Mouse (Mus musculus) urinary bladder, postnatal 36 days (tissue): ENCODE data around the gene Bad.

Experiments used
- DNase-seq, 2 experiments: peaks; one replicate each; pipeline ENCODE4 v3.0.0; 2022; ENCODE audit warnings: low spot score in 2 of 2, mixed read lengths in 1 of 2

Bad gene

DNA sequence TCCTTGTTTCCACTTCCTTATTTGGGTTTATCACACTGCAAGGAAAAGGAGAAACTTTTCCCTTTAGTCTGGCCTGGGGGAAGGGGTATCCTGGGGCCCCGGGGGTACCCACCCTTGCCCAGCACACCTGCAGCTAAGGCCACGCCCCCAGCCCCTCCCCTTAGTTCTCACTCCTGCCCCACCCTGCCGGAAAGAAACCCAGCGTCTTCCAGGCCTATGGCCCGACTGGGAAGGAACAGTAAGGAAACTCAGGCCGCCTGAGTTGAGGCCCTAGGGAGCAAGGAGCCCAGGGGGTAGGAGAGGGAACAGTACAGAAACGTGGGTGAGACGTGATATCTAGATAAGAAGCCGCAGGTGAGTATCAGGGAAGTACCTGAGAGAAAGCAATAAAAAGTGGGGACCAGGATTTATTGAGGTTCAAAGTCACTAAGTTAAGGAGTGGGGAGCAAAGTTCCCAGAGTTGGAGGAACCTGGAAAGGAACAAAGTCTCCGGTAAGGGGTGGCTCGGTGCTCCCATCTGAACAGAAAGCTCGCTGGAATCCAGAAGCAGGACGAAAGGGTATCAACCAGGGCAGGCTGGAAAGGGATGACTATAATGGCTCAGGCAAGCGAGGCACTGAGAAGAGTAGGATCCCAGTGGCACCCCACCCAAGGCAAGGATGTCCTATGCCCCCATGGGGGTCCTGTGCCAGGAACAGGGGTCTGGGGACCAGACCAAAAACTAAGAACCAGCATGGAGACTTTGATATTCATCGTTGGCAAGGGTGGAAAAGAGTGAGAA, 27.0 kb downstream of the Bad start:
- peak in 1 of 2 experiments; percentile 67 for DNase-seq

DNA sequence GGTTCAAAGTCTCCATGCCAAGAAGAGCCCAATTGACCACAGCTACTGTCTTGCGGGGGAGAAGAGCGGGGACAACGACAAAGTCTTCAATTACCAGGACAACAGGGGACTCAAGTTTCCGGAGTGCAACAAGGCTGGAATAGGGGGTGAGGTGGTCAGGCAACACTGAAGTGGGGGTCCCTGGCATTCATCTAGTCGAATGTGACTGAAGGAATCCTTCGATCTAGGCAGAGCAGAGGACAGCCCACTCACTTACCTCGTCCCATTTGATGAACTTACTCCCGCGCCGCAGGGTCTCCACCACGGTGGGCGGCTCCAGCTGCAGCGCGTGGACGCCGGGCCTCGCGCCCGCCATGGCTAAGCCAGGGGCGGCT, 27.6 kb downstream of the Bad start:
- peak in 1 of 2 experiments; percentile 29 for DNase-seq

DNA sequence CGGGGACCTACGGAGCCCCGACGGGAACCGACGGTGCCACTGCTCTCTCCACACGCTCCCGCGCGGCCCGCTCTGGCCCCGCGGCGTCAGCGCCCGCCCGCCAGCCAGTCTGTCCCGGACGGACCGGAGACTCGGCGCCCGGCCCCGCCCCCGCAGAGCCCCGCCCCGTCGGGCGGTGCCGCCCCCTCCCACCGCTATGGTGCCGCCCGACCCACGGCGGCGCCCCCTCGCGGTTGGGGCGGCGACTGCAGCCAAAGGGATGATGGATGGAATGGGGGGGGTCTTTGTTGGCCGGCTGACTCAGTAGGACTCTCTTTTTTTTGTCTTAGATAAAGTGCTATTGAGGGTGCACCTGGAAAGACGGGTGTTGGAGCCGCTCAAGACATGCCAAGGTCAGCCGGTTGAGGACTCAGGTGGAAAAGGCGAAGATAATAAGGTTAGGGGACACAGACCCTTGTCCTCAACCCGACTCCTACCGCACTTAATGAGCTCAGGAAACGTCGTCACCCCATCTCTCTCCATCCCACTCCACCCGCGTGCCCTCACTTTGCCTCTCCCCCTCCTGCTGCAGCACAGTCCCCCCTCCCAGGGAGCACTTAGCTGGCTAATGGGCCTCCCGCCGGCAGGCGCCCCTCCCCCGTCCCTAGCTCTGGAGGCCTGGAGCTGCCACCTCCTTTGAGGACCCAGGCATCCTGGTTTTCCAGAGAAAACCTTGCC, 28.2 kb downstream of the Bad start:
- DNase-seq = peak; percentile 64 to 75

DNA sequence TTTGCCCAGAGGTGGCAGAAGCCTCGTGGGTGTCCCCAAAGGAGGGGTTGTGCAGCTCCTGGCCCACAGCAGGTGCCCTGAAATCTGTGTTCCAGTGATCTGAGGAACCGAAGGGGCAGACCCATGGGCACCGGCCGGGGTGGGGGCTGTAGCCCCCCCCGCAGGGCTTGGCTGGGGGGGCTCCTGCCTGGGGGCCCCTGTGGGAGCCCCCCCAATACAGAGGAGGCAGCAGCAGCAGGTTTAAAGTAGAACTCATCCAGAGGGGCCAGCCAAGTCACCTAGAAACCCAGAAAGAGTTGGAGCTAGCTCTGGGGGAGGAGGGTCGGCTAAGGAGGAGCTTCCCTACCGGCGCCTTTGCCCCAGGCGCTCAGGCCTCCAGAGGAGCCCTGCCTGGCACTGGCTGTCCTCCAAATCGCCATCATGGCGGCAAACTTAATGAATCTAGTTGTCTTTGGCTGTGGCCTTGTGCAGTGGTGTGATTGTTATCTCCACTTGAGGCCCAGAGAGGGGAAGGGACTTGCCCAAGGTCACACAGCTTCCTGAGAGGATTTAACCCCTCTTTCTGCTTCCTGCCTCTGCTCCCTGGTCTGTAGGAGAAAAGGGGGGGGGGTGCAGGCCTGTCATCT, 28.9 kb downstream of the Bad start:
- DNase-seq = no peak

DNA sequence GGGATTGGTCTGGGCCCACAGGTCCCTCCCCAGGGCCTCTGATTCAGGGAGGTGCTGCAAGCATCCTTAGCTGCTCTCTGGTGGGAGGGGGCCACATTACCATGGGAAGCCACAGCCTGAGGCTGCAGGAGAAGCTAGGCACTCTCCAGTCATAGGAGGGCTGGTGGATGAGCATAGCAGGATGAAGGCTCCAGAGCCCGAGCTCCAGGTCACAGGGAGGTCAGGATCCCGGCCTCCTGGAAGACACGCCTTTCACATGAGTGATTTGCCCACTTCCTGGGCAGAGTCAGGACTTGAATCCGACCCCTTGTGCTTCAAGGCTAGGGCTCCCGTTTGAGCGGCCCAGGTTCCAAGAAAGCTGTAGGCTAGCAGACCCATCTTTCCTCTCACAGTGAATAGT, 30.0 kb downstream of the Bad start:
- no peak for DNase-seq

DNA sequence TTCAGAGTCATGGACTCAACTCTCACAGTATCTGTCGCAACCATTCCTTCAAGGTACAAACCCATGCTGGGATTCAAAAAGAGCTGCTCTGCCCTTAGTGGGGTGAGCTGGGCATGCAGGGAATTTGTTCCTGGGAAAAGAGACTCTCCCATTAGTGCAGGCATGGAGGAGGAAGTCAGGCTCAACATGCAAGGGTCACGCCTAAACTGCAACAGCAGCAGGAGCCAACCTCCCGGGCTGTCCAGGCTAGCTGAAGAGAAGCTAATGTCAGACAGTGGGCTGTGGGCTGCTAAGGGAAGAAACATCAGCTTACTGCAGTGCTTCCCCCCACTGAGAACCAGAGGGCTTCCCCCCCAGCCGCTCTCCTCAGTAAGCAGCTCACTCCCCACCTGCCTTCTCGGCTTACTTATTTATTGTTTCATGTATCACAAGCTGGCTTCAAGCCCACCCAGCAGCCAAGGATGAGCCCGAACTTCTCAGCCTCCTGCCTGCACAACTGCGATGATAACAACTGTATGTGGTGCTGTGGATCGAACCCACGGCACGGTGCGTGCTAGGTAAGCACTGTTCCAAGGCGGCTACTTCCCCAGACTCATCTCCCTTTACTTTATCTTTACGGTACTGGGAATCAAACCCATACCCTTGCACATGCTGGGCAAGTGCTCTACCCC, 30.7 kb downstream of the Bad start:
- DNase-seq = no peak

DNA sequence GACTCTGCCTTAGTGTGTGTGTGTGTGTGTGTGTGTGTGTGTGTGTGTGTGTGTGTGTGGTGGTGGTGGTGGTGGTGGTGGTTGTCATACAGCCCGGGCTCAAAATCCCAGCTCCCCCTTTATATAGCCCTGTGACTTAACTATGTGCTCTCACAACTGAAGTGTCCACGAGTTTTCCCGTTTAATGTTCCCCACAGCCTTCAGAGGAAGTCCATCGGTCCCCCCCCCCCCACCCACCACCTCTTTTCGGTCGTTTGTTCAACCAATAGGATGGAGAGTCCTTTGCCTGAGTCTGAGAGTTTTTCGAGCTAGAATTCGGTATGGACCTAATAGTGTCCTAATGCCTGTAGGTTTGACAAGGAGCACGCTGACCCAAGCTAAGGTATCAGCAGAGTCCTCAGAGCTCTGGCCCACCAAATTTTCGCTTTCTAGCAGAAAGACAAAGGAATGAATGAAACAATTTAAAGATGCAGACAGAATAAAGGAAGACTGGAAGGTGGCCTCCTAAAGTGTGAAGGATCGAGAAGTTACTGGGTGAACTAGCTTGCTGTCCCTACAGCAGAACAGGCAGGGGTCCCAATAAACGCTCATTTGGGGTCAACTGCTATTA, 32.0 kb downstream of the Bad start:
- DNase-seq = no peak

DNA sequence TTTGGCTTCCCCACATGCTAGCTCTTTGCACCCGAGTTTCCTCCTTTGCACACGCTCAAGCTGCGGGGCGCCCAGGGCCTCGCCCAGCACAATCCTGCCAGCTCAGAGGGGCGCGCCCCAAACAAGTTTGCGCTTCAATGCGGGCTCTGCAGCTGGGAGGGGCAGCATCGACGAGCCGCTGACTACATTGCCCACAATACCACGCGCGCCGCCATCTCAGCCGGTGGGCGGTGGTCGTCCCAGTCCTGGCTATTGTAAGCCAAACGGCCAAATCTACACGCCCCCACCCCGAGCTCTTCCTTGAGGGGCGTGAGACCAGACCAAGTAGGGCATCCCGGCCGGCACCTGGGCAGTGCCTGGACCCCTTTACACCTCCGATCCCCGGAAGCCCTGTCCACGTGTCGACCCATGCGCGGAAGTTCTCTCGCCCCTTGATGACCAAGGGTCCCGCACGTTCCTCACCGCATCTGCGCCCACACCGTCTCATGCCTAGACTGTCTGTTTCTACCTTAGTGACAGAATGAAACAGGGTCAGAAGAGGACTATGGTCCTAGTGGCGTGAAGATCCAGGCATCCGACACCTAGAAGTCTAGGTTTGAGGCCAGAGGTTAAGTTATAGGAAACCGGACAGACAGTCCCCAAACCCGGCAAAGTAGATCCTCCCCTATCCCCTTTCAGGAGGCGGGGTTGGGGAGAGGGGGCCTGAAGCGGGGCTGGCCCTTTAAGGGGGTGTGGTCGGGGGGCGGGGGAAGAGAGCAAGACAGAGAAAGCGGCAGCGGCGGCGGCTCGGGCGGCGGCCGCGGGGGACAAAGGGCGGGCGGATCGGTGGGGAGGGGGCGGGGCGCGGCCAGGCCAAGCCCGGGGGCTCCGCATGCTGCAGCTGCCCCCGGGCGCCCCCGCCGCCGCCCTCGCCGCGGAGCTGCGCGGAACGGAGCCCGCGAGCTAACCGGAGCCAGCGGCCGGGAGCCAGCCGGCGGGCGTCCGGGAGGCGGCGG, 32.8 kb downstream of the Bad start, which contains the start of gene Ppp1r14b:
Gene Ppp1r14b (plus strand): TSS at position 758 of the 995 bp plus-strand sequence.
- peak; percentile 78 to 83 for DNase-seq

DNA sequence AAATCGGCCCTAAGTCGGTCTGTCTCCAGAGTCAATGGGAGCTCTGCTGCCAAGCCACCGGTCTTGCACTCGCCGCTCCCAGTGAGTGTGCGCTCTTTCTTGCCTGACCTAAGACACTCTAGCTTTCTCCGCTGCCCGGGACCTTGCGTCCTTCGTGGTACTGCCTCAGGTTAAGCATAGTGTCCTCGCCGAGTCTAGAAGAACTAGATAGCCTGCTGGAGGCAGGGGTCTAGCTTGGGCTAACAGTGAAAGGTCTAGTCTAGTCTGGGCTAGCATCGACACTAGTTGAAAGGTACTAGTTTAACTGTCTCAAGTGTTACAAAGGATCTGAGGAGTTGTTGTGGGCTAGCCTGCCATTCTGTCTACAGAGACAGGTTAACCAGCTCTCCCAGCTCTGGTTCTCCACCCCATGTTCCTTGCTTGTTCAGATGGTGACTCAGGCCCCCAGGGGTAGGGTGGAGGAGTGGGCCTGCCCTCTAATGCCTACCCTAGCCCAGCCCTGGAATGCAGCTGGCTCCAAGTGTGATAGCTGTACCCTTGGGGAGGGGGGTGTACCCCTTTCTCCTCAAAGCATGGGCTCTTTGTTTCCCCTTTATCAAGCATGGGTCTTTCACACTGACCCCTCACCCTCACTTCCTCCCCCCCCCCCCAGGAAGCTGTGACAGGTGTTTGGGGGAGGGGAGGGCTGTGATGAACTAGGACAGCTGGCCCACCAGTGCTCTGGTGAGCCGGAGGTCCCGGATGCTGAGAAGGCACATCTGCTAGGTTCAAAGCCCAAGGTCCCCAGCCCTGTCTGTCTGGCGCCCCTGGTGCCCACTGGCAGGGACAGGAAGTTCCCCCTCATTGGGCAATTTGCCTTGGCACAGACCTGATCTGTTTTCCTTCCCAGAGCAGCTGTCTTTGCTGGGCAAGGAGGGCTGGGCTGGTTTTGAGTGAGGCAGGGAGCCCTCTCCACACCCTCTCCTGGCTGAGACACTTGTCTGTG, 34.2 kb downstream of the Bad start, which contains the start of gene Plcb3:
Gene Plcb3 (minus strand): TSS at position 934 of the 985 bp plus-strand sequence.
- peak; percentile 60 to 79 for DNase-seq

DNA sequence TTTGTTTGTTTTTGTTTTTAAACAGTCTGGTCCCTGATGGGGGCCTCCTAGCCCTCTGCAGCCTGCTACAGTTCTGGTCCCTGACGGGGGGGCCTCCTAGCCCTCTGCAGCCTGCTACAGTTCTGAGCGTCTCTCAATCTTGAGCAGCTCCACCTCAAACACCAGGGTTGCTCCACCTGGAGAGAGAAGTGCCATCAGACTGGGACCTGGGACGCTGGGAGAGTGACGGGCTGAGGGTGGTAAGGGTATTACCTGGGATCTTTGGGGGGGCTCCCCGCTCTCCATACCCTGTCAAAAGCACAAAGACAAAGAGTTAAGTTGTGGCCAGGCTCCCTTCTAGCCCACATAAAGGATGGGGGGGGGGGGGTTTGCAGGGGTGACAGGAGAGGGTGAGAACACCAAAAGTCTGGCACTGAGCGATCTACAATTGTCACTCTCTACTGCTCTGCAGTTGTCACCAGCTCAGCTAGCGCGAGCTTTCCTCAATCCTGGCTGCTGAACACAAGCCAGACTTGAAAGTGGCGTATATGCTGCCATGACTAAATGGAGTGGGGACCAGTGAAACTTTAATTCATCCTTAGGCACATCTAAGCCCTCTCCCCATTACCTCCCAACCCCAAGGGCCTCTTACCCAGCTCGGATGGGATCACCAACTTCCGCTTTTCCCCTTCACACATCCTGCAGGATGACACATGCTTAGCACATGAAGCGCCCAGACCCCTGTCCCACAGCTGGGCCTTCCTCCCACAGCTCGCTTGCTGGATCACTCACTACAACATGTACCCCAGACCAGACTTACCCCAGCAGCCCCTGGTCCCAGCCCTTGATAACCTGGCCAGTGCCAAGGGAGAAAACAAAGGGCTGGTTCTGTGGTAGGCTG, 36.3 kb downstream of the Bad start:
- no peak for DNase-seq

DNA sequence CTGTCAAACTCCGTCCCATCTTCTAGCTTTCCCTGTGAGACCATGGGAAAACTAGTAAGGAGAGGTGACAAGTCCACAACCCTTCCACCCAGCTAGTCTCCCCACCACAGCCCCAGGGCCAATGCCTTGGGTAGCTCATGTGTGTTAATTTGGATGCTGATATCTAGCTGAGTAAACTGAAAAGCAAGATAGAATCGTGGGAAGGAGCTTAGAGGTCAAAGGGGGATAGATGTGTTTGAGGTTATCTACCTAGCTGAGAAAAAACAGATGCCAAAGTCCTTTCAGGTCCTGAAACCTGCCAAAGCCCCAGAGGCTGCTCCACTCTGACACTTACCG, 36.9 kb downstream of the Bad start:
- no peak for DNase-seq

DNA sequence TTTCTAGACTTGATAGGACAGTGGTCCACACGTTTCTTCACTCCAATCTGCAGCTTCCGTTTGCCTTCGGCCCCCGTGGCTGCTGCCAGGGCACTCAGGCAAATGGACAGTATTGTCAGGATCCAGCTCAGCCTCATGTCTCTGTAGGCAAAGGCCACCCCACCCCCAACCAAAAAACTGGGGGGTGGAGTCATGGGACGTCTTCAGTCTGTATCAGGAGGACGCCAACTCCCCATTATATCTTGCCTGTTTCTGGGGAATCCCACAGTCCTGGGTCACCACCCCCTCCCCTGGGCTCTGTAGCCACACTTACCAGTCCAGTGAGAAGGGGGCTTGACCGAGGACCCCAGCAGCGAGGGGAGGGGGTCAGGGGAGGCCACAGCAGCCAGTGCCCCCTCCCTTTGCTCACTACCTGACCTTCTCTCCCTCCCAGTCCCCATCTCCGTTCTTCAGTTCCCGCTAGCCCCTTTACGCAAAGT, 37.4 kb downstream of the Bad start:
- no peak for DNase-seq

DNA sequence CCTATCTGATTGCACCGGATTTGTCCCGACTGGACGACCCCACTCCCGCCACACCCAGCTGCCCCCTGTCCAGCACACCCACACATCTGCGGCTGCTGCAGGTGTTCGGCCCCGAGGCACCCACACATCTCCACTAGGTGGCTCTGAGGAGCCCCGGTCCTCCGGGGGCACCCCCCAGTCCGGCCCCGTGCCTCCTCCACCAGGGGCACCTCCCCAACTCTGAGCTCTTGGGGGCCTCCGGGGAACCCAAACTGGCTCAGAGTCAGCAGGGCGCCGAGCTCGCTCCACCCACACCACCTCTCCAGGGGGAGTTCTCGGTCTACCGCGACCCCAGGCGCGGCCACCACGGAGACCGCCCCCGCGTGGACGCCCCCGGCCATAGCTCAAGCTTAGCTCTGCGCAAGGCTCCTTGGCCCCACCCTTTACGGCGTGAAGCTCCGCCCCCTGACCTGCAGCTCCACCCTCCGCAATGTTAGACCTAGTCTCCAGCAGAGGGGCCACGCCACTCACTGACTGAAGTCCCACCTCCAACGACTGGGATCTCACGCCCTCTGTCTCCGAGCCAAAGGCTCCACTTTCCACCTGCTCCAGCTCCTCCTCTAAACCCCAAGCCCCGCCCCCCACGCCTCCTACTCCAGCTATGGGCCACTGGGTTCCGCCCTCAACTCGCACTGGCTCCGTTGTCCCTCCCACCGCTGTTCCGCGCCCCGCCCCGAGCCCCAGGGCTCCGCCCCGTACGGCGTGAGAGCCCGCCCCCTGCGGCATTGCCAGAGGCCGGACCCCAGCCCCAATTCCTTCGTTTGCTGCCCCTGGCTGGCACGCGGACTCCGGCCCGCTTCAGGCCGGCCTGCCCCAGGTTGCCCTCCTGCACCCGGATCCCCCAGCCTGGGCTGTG, 38.1 kb downstream of the Bad start:
- peak; percentile 99 to 100 for DNase-seq

DNA sequence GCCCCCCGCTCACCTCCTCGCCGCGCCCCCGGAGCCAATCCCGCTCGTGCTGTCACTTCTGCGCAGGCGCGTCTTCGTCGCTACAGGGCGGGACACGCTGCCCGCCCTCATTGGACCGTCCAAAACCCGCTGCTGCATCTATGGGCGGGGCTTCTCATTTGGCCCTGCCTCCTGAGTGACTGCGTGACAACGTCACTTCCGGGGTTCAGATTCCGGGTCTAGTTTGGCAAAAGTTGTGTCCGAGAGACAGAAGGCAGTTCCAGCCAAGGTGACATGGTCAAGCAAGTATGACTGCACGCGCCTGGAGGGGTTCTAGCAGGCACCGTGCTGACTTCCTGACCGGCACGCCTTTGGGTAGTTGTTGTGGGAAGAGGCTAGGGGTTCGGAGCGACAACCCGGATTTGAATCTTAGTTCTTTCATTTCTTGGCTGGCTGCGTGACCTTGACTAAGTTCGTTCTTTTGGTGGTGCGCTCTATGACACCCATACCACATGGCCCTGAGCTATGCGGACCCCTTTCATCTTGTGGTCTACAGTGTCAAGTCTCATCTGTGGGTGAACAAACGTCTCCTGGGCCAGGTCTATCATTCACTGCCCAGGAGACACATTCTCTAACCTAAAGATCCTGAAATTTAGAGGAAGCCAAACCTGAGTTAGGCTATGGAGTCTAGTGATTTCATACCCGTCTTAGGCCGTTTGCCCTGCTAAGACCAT, 38.9 kb downstream of the Bad start, which contains the start of gene Fkbp2:
Gene Fkbp2 (minus strand): TSS at position 121 of the 713 bp plus-strand sequence.
- peak; percentile 98 for DNase-seq

DNA sequence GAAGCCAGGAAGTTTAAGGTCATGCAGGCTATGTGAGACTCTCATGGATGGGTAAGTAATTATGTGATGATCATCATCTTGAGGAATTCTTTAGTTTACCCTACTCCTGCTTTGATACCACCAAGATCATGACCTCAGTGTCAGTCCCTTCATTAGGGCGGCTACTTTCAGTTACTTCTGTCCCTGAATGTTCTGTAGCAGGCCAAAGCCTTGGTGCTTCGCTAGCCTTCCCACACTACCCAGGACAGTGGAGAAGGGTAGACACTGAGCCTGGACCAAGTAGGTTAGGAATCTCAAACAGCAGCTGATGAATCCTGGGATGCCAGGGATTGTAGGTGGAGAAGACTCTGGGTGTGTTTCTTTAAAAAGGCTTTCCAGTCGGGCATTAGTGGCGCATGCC, 39.8 kb downstream of the Bad start:
- no peak for DNase-seq

DNA sequence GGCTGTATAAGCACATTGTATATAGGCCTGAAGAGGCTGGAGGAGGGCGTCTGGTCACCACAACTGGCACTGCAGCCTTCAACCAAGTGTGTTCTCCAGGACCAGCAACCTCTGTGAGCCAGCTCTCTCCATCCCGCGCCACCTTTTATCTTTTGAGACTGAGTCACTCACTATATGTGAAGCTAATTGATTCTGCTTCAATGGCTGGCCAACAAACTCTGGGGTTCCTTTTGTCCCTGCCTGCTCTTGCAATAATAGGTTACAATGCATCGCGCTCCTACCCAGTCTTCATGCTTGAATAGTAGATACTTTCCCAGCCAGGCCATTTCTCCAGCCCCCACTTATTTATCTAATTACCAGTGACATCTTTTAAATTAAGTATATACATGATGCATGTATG, 42.0 kb downstream of the Bad start:
- no peak for DNase-seq
